Mouse (Mus musculus) frontal cortex, postnatal 25 days (tissue): Measurements from ENCODE around the gene Pkn1.

Source experiments
- DNase-seq, 2 experiments: peaks; one replicate each; pipeline ENCODE4 v3.0.0; 2022; ENCODE audit warnings: low spot score in 2 of 2

Pkn1 gene

GRCm38 (mm10) chr8:83693609-83694236 is 5.3 kb downstream of the Pkn1 start:
- no peak for DNase-seq

- no peak for DNase-seq
Measured at GRCm38 (mm10) chr8:83689264-83689663, 9.7 kb downstream of the Pkn1 start.

GRCm38 (mm10) chr8:83684517-83684916 is 14.5 kb downstream of the Pkn1 start:
- DNase-seq: no peak

- no peak for DNase-seq
Measured at GRCm38 (mm10) chr8:83681099-83681498, 17.9 kb downstream of the Pkn1 start.

- DNase-seq: no peak
Measured at GRCm38 (mm10) chr8:83680603-83681002, 18.4 kb downstream of the Pkn1 start.

- no peak for DNase-seq
Measured at GRCm38 (mm10) chr8:83679866-83680265, 19.1 kb downstream of the Pkn1 start.

GRCm38 (mm10) chr8:83674497-83674896 is 24.5 kb downstream of the Pkn1 start:
- DNase-seq: no peak

GRCm38 (mm10) chr8:83672936-83673335 is 26.0 kb downstream of the Pkn1 start:
- DNase-seq: no peak

GRCm38 (mm10) chr8:83669013-83669412 is 30.0 kb downstream of the Pkn1 start:
- DNase-seq: no peak

GRCm38 (mm10) chr8:83668010-83668916 is 30.7 kb downstream of the Pkn1 start:
- DNase-seq: no peak

- no peak for DNase-seq
Measured at GRCm38 (mm10) chr8:83667526-83667925, 31.5 kb downstream of the Pkn1 start.

- DNase-seq: no peak
Measured at GRCm38 (mm10) chr8:83666866-83667234, 32.1 kb downstream of the Pkn1 start.

- no peak for DNase-seq
Measured at GRCm38 (mm10) chr8:83665969-83666865, 32.8 kb downstream of the Pkn1 start, which contains the start of gene Ptger1. Gene Ptger1 (plus strand): TSS chr8:83666678.

- DNase-seq: no peak
Measured at GRCm38 (mm10) chr8:83664931-83665625, 33.9 kb downstream of the Pkn1 start.

GRCm38 (mm10) chr8:83664096-83664495 is 34.9 kb downstream of the Pkn1 start:
- no peak for DNase-seq

GRCm38 (mm10) chr8:83662421-83662826 is 36.6 kb downstream of the Pkn1 start:
- peak; percentile 93 to 98 for DNase-seq

- no peak for DNase-seq
Measured at GRCm38 (mm10) chr8:83660995-83661680, 37.8 kb downstream of the Pkn1 start.

- no peak for DNase-seq
Measured at GRCm38 (mm10) chr8:83660545-83660944, 38.4 kb downstream of the Pkn1 start.

- no peak for DNase-seq
Measured at GRCm38 (mm10) chr8:83656484-83657246, 42.3 kb downstream of the Pkn1 start.

GRCm38 (mm10) chr8:83656043-83656442 is 42.9 kb downstream of the Pkn1 start:
- no peak for DNase-seq
